Mouse (Mus musculus) erythroblast, adult 5-6 weeks (primary cell): ENCODE measurements around the gene Ube2b. TPM values are rescaled to one million over a fixed set of nuclear protein-coding genes. Genes with fewer than 3 reads are reported as not detected.

ENCODE experiments used
- ATAC-seq: replicated peaks from 2 replicates; pipeline ENCODE4 v1.8.0; 2016; ENCODE audit warnings: moderate number of reproducible peaks, mild to moderate bottlenecking, moderate TSS enrichment, inconsistent platforms; ENCODE audit not compliant: poor library complexity, low FRiP score, severe bottlenecking
- total RNA-seq, 2 experiments: library from RNA; stranded (forward) in 1 of 2; stranded (reverse) in 1 of 2; fragments of 150-400 nt in 1 of 2; fragments of 200-764, 138-1000 nt in 1 of 2; gene quantifications; 2 replicates each; pipeline versions ENCODE4 v1.2.3 to v1.2.4; 2015 to 2017; ENCODE audit warnings: low replicate concordance in 2 of 2

Ube2b gene
- total RNA-seq, 2 experiments from 2014 or later, result 422 to 441 TPM

DNA sequence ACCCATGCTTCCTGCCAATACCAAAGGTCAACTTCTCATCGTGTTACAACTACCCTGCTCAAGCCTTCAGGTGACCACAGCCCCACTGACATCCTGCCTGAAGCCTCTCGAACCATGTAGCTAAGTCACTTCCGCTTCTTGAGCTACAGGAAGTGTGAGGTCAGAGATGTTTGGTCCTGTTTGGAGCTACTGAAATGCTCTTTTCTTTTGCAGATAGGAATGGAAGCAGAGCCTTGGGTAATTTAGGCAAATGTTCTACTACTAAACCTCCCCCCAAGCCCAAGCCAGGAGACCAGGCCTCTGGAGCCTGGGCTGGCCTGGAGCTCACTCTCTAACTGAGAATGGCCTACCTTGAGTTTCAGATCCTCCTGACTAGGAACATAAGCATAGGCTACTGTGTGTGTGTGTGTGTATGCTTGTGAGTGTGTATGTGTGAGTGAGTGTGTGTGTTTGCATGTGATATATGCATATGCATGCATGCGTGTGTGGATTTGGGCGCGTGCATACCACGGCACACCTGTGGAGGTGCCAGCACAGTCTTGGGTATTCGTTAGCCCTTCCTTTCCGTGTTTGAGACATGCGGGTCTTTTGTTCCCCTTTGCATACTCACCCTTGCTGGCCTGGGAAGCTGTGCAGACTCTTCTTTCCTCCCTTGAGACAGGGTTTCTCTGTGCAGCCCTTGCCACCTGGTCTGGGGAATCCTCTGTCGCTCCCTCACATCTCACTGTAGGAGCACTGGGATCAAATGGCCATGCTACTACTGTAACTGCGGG, 61.6 kb downstream of the Ube2b start:
- no peak for ATAC-seq

- no peak for ATAC-seq
These were observed 63.2 kb downstream of the Ube2b start for GRCm38 (mm10) chr11:51937361-51937781.

GRCm38 (mm10) chr11:51935636-51936434, 64.7 kb downstream of the Ube2b start:
- ATAC-seq, result no peak

Other genes with a start within 250 kb of the Ube2b start
- gene Sec24a, start 237.1 kb downstream of the Ube2b start, total RNA-seq (2015; ENCODE audit: low replicate concordance), result 4.2 and 7.3 TPM in 2 replicates
- 2.0 and 2.6 TPM in 2 replicates for gene Sec24a, start 237.1 kb downstream of the Ube2b start, total RNA-seq (2017; ENCODE audit: low replicate concordance)
- gene Sar1b, start 237.1 kb downstream of the Ube2b start, total RNA-seq (2015; ENCODE audit: low replicate concordance), result 46.6 and 58.4 TPM in 2 replicates
- gene Sar1b, start 237.1 kb downstream of the Ube2b start, total RNA-seq (2017; ENCODE audit: low replicate concordance), result 10.6 and 21.3 TPM in 2 replicates
- 1.7 and 3.8 TPM in 2 replicates for gene Jade2, start 143.1 kb downstream of the Ube2b start, total RNA-seq (2015; ENCODE audit: low replicate concordance)
- 2.4 and 2.6 TPM in 2 replicates for gene Jade2, start 143.1 kb downstream of the Ube2b start, total RNA-seq (2017; ENCODE audit: low replicate concordance)
- gene Cdkn2aipnl, start 33.1 kb downstream of the Ube2b start, total RNA-seq (2015; ENCODE audit: low replicate concordance), result 18.4 and 25.9 TPM in 2 replicates
- 13.8 and 16.7 TPM in 2 replicates for gene Cdkn2aipnl, start 33.1 kb downstream of the Ube2b start, total RNA-seq (2017; ENCODE audit: low replicate concordance)
- gene Cdkl3, start 3.5 kb upstream of the Ube2b start, total RNA-seq (2015; ENCODE audit: low replicate concordance), result 1.7 TPM in 1 of 2 replicates, not detected in the other
- gene Cdkl3, start 3.5 kb upstream of the Ube2b start, total RNA-seq (2017; ENCODE audit: low replicate concordance), result 0.98 TPM in 1 of 2 replicates, not detected in the other
- gene Ppp2ca, start 97.9 kb upstream of the Ube2b start, total RNA-seq (2015; ENCODE audit: low replicate concordance), result 30.4 and 41.4 TPM in 2 replicates
- gene Ppp2ca, start 97.9 kb upstream of the Ube2b start, total RNA-seq (2017; ENCODE audit: low replicate concordance), result 47.7 and 48.0 TPM in 2 replicates
- not detected in 2 replicates for gene Olfr1373, start 144.8 kb upstream of the Ube2b start, total RNA-seq (2015; ENCODE audit: low replicate concordance)
- not detected in 2 replicates for gene Olfr1373, start 144.8 kb upstream of the Ube2b start, total RNA-seq (2017; ENCODE audit: low replicate concordance)
- gene Olfr1371, start 213.2 kb upstream of the Ube2b start, total RNA-seq (2015; ENCODE audit: low replicate concordance), result not detected in 2 replicates
- not detected in 2 replicates for gene Olfr1371, start 213.2 kb upstream of the Ube2b start, total RNA-seq (2017; ENCODE audit: low replicate concordance)
- gene Skp1a, start 231.2 kb upstream of the Ube2b start, total RNA-seq (2015; ENCODE audit: low replicate concordance), result 80.5 and 95.3 TPM in 2 replicates
- gene Skp1a, start 231.2 kb upstream of the Ube2b start, total RNA-seq (2017; ENCODE audit: low replicate concordance), result 81.2 and 90.5 TPM in 2 replicates